Mouse (Mus musculus) forebrain, embryonic 13.5 days (tissue): ENCODE measurements around the gene Kdm1a. TPM values are rescaled to one million over a fixed set of nuclear protein-coding genes. Genes with fewer than 3 reads are reported as not detected.
A peak's percentile ranks its signal among the peaks of the same experiment; 100 is the strongest.

Experiments used
- ATAC-seq: fragments of 200-750 bp; cut with Nextera tagmentation; 2 replicates; pipeline ENCODE4 v1.8.0; 2017
- H3K27ac ChIP-seq: fragments of 300-500 bp; sonication (generic); 2 replicates; pipeline ENCODE4 v1.5.1; 2015; ENCODE audit warnings: inconsistent platforms, mild to moderate bottlenecking, moderate library complexity
- H3K27me3 ChIP-seq: fragments of 300-500 bp; sonication (generic); 2 replicates; pipeline ENCODE4 v1.6.1; 2015; ENCODE audit warnings: mild to moderate bottlenecking, inconsistent platforms
- H3K36me3 ChIP-seq: fragments of 300-500 bp; sonication (generic); 2 replicates; pipeline ENCODE4 v1.6.1; 2015; ENCODE audit warnings: mild to moderate bottlenecking, inconsistent platforms; ENCODE audit not compliant: poor library complexity, severe bottlenecking
- H3K4me1 ChIP-seq: fragments of 300-500 bp; sonication (generic); 2 replicates; pipeline ENCODE4 v1.6.1; 2015; ENCODE audit warnings: inconsistent platforms
- H3K4me2 ChIP-seq: fragments of 300-500 bp; sonication (generic); 2 replicates; pipeline ENCODE4 v1.6.1; 2015; ENCODE audit warnings: inconsistent platforms, mild to moderate bottlenecking, moderate library complexity
- H3K4me3 ChIP-seq: fragments of 300-500 bp; sonication (generic); 2 replicates; pipeline ENCODE4 v1.5.1; 2015; ENCODE audit warnings: mild to moderate bottlenecking, inconsistent platforms
- H3K9ac ChIP-seq: fragments of 300-500 bp; sonication (generic); 2 replicates; pipeline ENCODE4 v1.6.1; 2015; ENCODE audit warnings: mild to moderate bottlenecking, inconsistent platforms
- H3K9me3 ChIP-seq: fragments of 300-500 bp; sonication (generic); replicated peaks from 2 replicates; pipeline ENCODE4 v1.6.1; 2016; ENCODE audit warnings: inconsistent platforms
- WGBS: fragments of 180-500 bp; shearing (Covaris S2); methylation state at CpG from one replicate; pipeline ENCODE4 v1.1.7; 2015; 5-methylcytosine and 5-hydroxymethylcytosine counted together
- polyA plus RNA-seq: library from polyadenylated mRNA; unstranded; fragments of >200 nt; fragmentation: Nextera tagmentation; extraction: Ambion mirVana; gene quantifications from 2 replicates; pipeline ENCODE4 v1.2.1, GENCODE M21; 2015

Kdm1a gene
- 83.3 and 88.3 TPM in 2 replicates for polyA plus RNA-seq

GRCm38 (mm10) chr4:136602568-136602967 lies at the start of gene Kdm1a:
Kdm1a (minus strand) TSS chr4:136602723.
- Histone ChIP-seq H3K4me2 (peak within 1 kb of the TSS; percentile 75), H3K27ac (peak within 1 kb of the TSS; percentile 98), H3K4me3 (peak within 1 kb of the TSS; percentile 92), H3K36me3 (no peaks in the 10 kb centered on the region), H3K9me3 (no peaks in the 10 kb centered on the region), H3K27me3 (no peaks in the 10 kb centered on the region), H3K9ac (peak within 1 kb of the TSS; percentile 99), H3K4me1 (peaks cover 20% of the 10 kb centered on the region)
- WGBS = under 1% methylated on average over 34 of the region's 45 CpGs
- peak; percentile 91 for ATAC-seq

GRCm38 (mm10) chr4:136651882-136652527 lies 49.5 kb upstream of the Kdm1a start:
- Histone ChIP-seq H3K27me3 (no peaks in the 10 kb centered on the region), H3K4me2 (no peak overlapping the region), H3K4me3 (no peak overlapping the region), H3K9ac (peak overlapping the region; percentile 1; the same call in 1 of the 2 replicates), H3K27ac (peak overlapping the region; percentile 80), H3K9me3 (0 out of 2 replicates have a peak, but pooled peaks cover 2% of the 10 kb centered on the region), H3K36me3 (peaks cover 39% of the 10 kb centered on the region), H3K4me1 (peaks cover 30% of the 10 kb centered on the region)
- WGBS = 42% methylated on average over 13 of the region's 13 CpGs
- ATAC-seq = peak; percentile 60

DNA sequence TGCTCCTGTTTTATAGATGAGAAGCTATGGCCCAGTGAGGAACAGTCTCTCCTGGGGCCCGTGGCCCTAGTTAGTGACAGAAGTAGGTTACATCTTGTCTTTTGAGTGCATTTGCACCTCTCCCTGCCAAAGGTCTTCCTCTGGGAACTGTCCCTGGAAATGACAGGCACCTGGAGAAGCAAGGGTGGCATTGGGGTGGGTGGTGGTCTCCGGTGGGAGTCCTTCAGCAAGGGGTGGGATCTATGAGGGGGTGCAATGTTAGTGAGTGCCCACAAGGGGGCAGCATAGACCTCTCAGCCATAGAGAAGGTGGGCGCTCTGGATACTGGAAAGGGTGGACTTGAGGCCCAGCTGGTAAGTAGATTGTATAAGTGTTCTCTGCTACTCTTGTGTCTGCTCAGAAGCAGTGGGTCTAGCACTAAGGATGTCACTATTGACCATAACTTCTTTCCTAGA lies 48.9 kb upstream of the Kdm1a start:
- WGBS = 61% methylated on average over 3 of the region's 3 CpGs
- 0 out of 2 replicates have a peak, but pooled peaks cover 6% of the 10 kb centered on the region for H3K9me3 ChIP-seq
- peaks cover 33% of the 10 kb centered on the region for H3K36me3 ChIP-seq
- peak overlapping the region; percentile 80; the same call in 1 of the 2 replicates for H3K27ac ChIP-seq
- H3K4me2 ChIP-seq = no peak overlapping the region
- no peaks in the 10 kb centered on the region for H3K27me3 ChIP-seq
- H3K4me1 ChIP-seq = peaks cover 30% of the 10 kb centered on the region
- no peak overlapping the region for H3K9ac ChIP-seq
- no peak overlapping the region for H3K4me3 ChIP-seq
- peak; percentile 42; the same call in 1 of the 2 replicates for ATAC-seq

- Histone ChIP-seq H3K4me2 (no peak overlapping the region), H3K36me3 (peaks cover 22% of the 10 kb centered on the region), H3K4me3 (no peak overlapping the region), H3K9ac (no peak overlapping the region), H3K4me1 (peaks cover 30% of the 10 kb centered on the region), H3K9me3 (0 out of 2 replicates have a peak, but pooled peaks cover 6% of the 10 kb centered on the region), H3K27ac (no peak overlapping the region), H3K27me3 (no peaks in the 10 kb centered on the region)
- WGBS = 80% methylated on average over 8 of the region's 8 CpGs
- no peak for ATAC-seq
Observed at GRCm38 (mm10) chr4:136650261-136650660, 47.7 kb upstream of the Kdm1a start.

DNA sequence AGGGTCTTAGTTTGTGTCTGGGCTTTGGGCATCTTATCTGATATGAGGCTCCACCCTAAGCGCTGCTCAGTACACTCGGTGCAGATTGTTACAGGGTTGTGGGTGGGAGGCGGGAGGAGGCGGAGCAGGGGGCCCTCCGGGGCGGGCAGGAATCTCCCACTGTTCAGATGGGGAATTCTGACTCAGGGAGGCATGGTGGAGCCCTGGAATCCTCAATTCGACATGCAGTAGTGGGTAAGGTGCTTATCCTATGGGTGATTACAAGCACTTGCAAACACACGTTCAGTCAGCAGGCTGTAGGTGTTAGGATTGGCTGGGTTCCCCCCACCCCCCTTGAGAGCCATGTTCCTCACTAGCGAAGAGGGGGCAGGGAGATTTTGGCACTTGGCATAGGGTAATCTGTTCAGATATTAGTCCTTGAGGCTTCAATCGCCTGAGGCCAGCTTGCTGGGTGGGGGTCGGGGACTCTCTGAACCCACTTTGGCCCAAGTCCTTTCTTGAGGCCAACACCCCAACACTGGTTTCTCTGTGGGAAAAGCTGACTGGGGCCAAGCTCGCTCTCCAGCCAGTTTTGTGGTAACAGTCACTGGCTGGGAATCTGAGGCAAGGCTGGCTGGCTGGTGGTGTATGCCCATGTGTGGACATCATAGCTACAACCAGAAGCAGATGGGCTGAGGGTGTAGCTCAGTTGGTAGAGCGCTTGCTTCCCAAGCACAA lies 47.1 kb upstream of the Kdm1a start:
- Histone ChIP-seq H3K36me3 (peaks cover 16% of the 10 kb centered on the region), H3K9ac (no peak overlapping the region), H3K27ac (no peak overlapping the region), H3K4me1 (peaks cover 30% of the 10 kb centered on the region), H3K4me2 (no peak overlapping the region), H3K4me3 (no peak overlapping the region), H3K27me3 (no peaks in the 10 kb centered on the region), H3K9me3 (0 out of 2 replicates have a peak, but pooled peaks cover 6% of the 10 kb centered on the region)
- 39% methylated on average over 13 of the region's 13 CpGs for WGBS
- ATAC-seq = no peak

- 0 out of 2 replicates have a peak, but pooled peaks cover 6% of the 10 kb centered on the region for H3K9me3 ChIP-seq
- H3K4me3 ChIP-seq = no peak overlapping the region
- H3K4me2 ChIP-seq = no peak overlapping the region
- peak; percentile 11; the same call in 1 of the 2 replicates for ATAC-seq
- peaks cover 9% of the 10 kb centered on the region for H3K36me3 ChIP-seq
- H3K4me1 ChIP-seq = peaks cover 30% of the 10 kb centered on the region
- no peak overlapping the region for H3K9ac ChIP-seq
- 18% methylated on average over 11 of the region's 11 CpGs for whole genome bisulfite sequencing
- H3K27me3 ChIP-seq = no peaks in the 10 kb centered on the region
- H3K27ac ChIP-seq = no peak overlapping the region
Observed at GRCm38 (mm10) chr4:136648922-136649479, 46.5 kb upstream of the Kdm1a start.

DNA sequence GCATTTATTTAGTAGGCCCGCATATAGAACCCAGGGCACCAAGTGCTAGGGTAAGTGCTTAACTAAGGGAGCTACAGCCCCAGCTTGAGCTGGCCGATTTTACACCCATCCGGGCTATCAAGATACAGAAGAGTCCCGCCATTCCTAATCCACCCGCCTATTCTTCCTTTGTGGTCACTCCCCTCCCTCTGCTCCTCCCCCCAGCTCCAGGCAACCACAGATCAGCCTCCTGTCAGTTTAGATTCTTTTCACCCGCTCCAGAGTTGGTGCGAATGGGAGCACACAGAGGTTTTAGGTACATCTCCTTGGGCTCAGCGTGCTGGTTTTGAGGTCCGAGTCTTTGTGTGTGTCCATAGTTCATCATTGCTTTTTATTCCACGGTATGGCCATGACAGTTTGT lies 36.4 kb upstream of the Kdm1a start:
- Histone ChIP-seq H3K27me3 (peaks cover 36% of the 10 kb centered on the region), H3K27ac (no peak overlapping the region), H3K4me1 (peaks cover 24% of the 10 kb centered on the region), H3K4me3 (0 out of 2 replicates have a peak overlapping the region, but pooled peaks have one; percentile 4), H3K4me2 (peak overlapping the region; percentile 41), H3K36me3 (no peaks in the 10 kb centered on the region), H3K9ac (peak overlapping the region; percentile 43; the same call in 1 of the 2 replicates), H3K9me3 (no peaks in the 10 kb centered on the region)
- ATAC-seq = no peak; the same call in 1 of the 2 replicates
- 3% methylated on average over 10 of the region's 10 CpGs for WGBS

DNA sequence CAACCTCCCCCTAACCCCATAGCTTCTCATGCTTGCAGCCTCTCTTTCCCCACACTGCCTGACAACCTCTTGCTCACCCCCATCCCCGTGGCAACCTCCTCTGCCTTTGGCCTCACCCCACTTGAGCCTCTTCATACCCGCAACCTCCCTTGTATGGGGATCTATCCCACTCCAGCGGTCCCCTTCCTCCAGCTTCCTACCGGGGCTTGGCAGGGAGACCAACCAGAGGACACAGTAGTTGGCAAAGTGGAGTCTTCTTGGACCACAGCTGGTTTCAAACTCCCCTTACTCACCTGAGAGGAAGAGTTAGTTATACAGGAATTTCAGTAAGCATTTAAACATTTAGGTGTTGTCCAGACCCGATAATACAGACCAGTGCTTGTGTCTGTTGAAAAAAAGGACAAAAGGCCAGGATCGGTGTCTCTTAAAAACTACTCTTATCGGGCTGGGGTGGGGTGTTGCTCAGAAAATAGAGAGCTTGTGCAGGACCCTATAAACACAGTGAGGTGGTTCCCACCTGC lies 35.8 kb upstream of the Kdm1a start:
- Histone ChIP-seq H3K36me3 (no peaks in the 10 kb centered on the region), H3K4me2 (peak overlapping the region; percentile 84), H3K27me3 (peaks cover 36% of the 10 kb centered on the region), H3K4me1 (peaks cover 24% of the 10 kb centered on the region), H3K9me3 (no peaks in the 10 kb centered on the region), H3K27ac (no peak overlapping the region), H3K9ac (no peak overlapping the region), H3K4me3 (peak overlapping the region; percentile 49)
- 23% methylated on average over 7 of the region's 7 CpGs for whole genome bisulfite sequencing
- ATAC-seq = no peak

DNA sequence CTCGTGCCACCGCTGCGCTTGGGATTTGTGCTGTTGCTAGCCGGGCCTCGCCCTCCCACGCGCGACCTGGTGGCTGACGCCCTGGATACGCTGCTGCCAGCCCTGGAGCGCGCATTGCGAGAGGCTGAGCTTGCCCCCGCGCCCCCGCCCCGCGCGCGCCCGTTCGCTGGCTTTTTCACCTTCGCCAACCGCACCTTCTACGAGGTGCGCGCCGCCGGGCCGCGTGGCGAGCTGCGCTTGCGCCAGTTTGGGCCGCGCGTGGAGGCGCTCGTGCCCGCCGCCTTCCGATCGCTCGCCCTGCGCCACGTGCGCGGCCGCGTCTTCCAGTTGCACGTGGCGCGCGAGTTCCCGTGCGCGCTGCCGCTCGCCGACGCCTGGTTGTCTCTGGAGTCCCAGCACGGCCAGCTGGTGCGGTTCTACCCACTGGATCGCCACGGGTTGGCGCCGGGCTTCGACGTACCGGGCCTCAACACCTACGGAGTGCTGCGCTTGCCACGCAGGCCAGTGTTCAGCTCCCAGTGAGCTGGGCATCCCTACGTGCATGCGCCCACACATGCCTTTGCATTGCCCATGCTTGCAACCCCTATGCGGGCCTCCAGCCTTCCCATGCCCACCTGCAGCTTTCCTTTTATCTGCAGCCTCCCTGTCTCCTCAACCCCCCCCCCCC lies 35.2 kb upstream of the Kdm1a start:
- WGBS = 2% methylated on average over 76 of the region's 76 CpGs

GRCm38 (mm10) chr4:136636983-136637562 lies 34.5 kb upstream of the Kdm1a start:
- H3K9ac ChIP-seq = peak overlapping the region; percentile 64
- 13% methylated on average over 37 of the region's 37 CpGs for WGBS
- H3K9me3 ChIP-seq = no peaks in the 10 kb centered on the region
- peak; percentile 65 for ATAC-seq
- H3K4me2 ChIP-seq = peak overlapping the region; percentile 84
- peaks cover 24% of the 10 kb centered on the region for H3K4me1 ChIP-seq
- H3K4me3 ChIP-seq = peak overlapping the region; percentile 49
- H3K36me3 ChIP-seq = no peaks in the 10 kb centered on the region
- peaks cover 40% of the 10 kb centered on the region for H3K27me3 ChIP-seq
- H3K27ac ChIP-seq = no peak overlapping the region

More for the DNA sequence above, 35.2 kb upstream of the Kdm1a start:
- H3K4me2 ChIP-seq = peak overlapping the region; percentile 84
- ATAC-seq = peak; percentile 81
- peak overlapping the region; percentile 64 for H3K9ac ChIP-seq
- no peaks in the 10 kb centered on the region for H3K9me3 ChIP-seq
- H3K4me3 ChIP-seq = peak overlapping the region; percentile 49
- no peak overlapping the region for H3K27ac ChIP-seq
- no peaks in the 10 kb centered on the region for H3K36me3 ChIP-seq
- peaks cover 24% of the 10 kb centered on the region for H3K4me1 ChIP-seq
- H3K27me3 ChIP-seq = peaks cover 39% of the 10 kb centered on the region

- ATAC-seq = no peak
- Histone ChIP-seq H3K27me3 (peaks cover 40% of the 10 kb centered on the region), H3K9me3 (no peaks in the 10 kb centered on the region), H3K4me1 (peaks cover 25% of the 10 kb centered on the region), H3K4me2 (no peak overlapping the region), H3K27ac (no peak overlapping the region), H3K9ac (no peak overlapping the region), H3K4me3 (no peak overlapping the region), H3K36me3 (no peaks in the 10 kb centered on the region)
- 59% methylated on average over 5 of the region's 5 CpGs for WGBS
Observed at GRCm38 (mm10) chr4:136636511-136636910, 34.0 kb upstream of the Kdm1a start.
